Mouse (Mus musculus): ENCODE measurements around the gene Gpr157. TPM values are rescaled to one million over a fixed set of nuclear protein-coding genes. Genes with fewer than 3 reads are reported as not detected.
"Not testable (repeated sequence)": the region's sequence is repeated elsewhere in the genome, so short reads cannot be mapped to it uniquely, and the experiment has no call there.

Gpr157 gene
- 1 to 10 TPM; 3.1 to 3.8 TPM for total RNA-seq (2021)
- long read RNA-seq, experiment 1, full-length matches to known transcripts = 1 of 1 reads
- long read RNA-seq, experiment 1, partial matches to known transcripts = 0 of 1 reads
- long read RNA-seq, experiment 1, other reads (novel, unspliced or antisense) = 0 of 1 reads
- long read RNA-seq, experiment 2, full-length matches to known transcripts = 2 of 2 reads
- long read RNA-seq, experiment 2, partial matches to known transcripts = 0 of 2 reads
- long read RNA-seq, experiment 2, other reads (novel, unspliced or antisense) = 0 of 2 reads

GRCm38 (mm10) chr4:150087161-150087889 is at the start of gene Gpr157:
Gpr157 (plus strand) TSS chr4:150087365.
- peak; percentile 67 to 80 for DNase-seq (ENCODE audit: low spot score in 2 of 2)

GRCm38 (mm10) chr4:150038533-150038932 is 48.6 kb upstream of the Gpr157 start:
- DNase-seq (ENCODE audit: low spot score in 2 of 2) = no peak

GRCm38 (mm10) chr4:150040003-150040581 is 47.1 kb upstream of the Gpr157 start:
- DNase-seq (ENCODE audit: low spot score in 2 of 2) = no peak

- not testable (repeated sequence) for DNase-seq (ENCODE audit: low spot score in 2 of 2)
Observed at GRCm38 (mm10) chr4:150040856-150041255, 46.3 kb upstream of the Gpr157 start.

- DNase-seq (ENCODE audit: low spot score in 2 of 2) = no peak
Observed at GRCm38 (mm10) chr4:150041346-150042110, 45.6 kb upstream of the Gpr157 start.

- DNase-seq (ENCODE audit: low spot score in 2 of 2) = no peak
Observed at GRCm38 (mm10) chr4:150043591-150043990, 43.6 kb upstream of the Gpr157 start.

- DNase-seq (ENCODE audit: low spot score in 2 of 2) = no peak
Observed at GRCm38 (mm10) chr4:150048038-150048437, 39.1 kb upstream of the Gpr157 start.

GRCm38 (mm10) chr4:150048478-150049156 is 38.5 kb upstream of the Gpr157 start:
- no peak for DNase-seq (ENCODE audit: low spot score in 2 of 2)

GRCm38 (mm10) chr4:150049157-150049513 is 38.0 kb upstream of the Gpr157 start:
- DNase-seq (ENCODE audit: low spot score in 2 of 2) = no peak

GRCm38 (mm10) chr4:150049564-150050226 is 37.5 kb upstream of the Gpr157 start:
- DNase-seq (ENCODE audit: low spot score in 2 of 2) = no peak

GRCm38 (mm10) chr4:150051514-150051913 is 35.7 kb upstream of the Gpr157 start:
- no peak for DNase-seq (ENCODE audit: low spot score in 2 of 2)

- no peak for DNase-seq (ENCODE audit: low spot score in 2 of 2)
Observed at GRCm38 (mm10) chr4:150052380-150052779, 34.8 kb upstream of the Gpr157 start.

- no peak for DNase-seq (ENCODE audit: low spot score in 2 of 2)
Observed at GRCm38 (mm10) chr4:150056171-150056570, 31.0 kb upstream of the Gpr157 start.

GRCm38 (mm10) chr4:150057722-150058121 is 29.4 kb upstream of the Gpr157 start:
- DNase-seq (ENCODE audit: low spot score in 2 of 2) = no peak

- no peak for DNase-seq (ENCODE audit: low spot score in 2 of 2)
Observed at GRCm38 (mm10) chr4:150059841-150060468, 27.2 kb upstream of the Gpr157 start.

GRCm38 (mm10) chr4:150060469-150061170 is 26.5 kb upstream of the Gpr157 start:
- DNase-seq (ENCODE audit: low spot score in 2 of 2) = no peak

- DNase-seq (ENCODE audit: low spot score in 2 of 2) = no peak
Observed at GRCm38 (mm10) chr4:150061432-150062225, 25.5 kb upstream of the Gpr157 start.

- DNase-seq (ENCODE audit: low spot score in 2 of 2) = no peak
Observed at GRCm38 (mm10) chr4:150066706-150067323, 20.4 kb upstream of the Gpr157 start.

All from adrenal gland, postnatal 4 days (tissue).